Mouse (Mus musculus): ENCODE data around the gene Cxcl17.
"Not testable (repeated sequence)": the region's sequence is repeated elsewhere in the genome, so short reads cannot be mapped to it uniquely, and the experiment has no call there.

The Cxcl17 gene

DNA sequence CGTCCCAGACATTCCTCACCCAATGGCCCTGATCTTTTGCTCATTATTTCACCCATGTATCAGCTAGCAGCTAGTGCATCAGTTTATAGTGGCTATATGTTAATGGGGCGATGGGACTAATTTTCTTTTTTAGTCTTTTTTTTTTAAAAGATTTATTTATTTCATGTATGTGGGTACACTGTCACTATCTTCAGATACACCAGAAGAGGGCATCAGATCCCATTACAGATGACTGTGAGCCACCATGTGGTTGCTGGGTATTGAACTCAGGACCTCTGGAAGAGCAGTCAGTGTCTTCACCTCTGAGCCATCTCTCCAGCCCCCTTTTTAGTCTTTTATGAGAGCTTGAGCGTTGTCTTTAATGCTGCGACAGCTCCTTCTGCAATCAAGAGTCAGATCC, 13.7 kb upstream of the Cxcl17 start:
- DNase-seq (ENCODE audit: low spot score in 2 of 2), result not testable (repeated sequence)

DNA sequence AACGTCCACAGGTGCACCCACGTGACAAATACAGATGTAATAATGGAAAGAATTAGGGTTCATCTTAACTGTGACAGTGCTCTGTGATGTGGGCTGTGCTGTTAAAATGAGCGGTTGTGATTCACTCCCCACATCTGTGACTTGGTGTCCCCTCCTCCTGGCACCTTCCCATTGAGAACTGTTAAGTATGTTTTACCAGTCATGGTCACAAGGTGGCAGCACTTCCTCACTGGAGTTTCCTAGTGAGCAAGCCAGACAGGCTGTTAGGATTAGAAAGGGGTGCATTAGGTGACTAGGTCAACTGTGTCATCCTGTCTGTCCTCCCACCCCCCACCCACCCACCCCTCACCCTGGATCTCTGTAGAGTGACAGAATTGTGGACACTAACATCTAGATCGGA, 11.7 kb upstream of the Cxcl17 start:
- peak; percentile 55 to 83 for DNase-seq (ENCODE audit: low spot score in 2 of 2)

DNA sequence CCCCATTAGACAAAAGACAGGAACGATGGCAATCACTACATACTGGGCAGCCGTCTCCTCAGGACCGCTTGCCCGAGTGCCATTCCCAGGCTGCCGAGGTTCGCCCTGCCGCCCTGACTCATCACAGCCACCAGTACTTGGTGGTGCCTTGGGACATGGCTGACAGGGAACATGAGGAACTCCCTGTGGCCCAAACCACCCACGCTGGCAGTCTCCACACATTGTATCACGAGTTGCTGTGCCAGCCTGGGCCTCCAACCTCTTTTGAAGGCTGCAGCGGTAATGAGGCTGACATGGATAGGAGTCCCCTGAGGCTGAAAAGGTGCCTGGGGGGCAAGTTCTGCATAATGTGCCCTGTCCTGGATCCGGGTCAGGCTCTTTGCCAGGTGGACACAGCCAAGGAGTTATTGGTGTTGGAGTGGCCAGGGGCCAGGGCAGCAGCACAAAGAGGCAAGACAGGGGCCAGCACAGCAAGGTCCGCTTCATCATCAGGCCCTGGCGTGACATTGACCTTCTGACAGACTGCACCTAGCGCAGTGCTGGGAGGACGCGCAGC, 9.7 kb upstream of the Cxcl17 start:
- DNase-seq (ENCODE audit: low spot score in 2 of 2), result no peak

DNA sequence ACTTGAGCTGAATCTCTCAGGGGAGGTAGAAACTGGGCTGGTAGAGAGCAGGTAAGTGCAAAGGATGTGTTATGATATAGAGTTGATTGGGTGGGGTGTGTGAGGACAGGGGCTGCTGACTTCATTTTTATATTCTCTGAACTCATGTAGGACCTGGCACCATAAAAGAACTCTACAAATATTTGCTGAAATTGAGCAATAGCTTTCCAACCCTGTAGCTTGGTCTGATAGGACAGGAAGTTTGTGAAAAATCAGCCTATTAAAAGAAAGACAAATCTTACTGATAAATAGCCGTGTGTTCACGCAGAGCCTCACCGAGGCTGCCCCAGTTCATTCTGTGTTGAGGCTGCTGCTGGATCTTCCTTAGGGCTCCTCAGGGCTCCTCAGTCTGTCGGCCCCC, 7.3 kb upstream of the Cxcl17 start:
- no peak for DNase-seq (ENCODE audit: low spot score in 2 of 2)

DNA sequence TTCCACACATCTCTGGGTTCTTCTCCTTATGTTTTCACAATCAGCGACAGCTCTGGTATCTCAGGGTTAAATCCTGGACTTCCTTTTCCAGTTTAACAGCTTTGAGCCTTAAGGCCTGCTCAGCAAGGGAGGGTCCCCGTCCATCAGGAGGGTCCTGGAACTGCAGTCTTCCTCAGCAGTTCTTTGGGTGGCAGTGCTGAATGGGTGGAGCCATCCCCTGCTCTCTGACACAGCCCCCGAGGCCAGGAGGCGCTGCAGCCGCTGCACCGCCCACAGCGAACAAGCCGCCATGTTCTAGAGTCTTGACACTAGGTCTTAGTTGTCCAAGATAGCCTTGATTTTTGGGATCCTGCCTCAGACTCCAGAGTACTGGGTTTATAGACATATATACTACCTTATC, 6.8 kb upstream of the Cxcl17 start:
- no peak for DNase-seq (ENCODE audit: low spot score in 2 of 2)

DNA sequence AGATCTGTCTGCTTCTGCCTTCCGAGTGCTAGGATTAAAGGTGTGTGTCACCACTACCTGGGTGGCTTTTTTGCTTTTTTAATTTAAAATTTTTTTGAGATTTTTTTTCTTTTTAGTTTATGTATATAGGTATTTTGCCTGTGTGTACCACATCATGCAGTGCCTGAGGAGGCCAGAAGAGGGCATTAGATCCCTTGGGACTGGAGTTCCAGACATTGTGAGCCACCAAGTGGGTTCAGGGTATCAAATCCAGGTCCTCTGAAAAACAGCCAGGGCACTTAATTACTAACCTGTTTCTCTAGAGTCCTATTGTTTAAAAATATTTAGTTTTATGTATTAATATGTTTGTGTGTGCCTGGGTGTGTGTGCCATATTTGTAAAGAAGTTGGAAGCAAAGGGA, 4.9 kb upstream of the Cxcl17 start:
- peak in 1 of 2 experiments; percentile 43 for DNase-seq (ENCODE audit: low spot score in 2 of 2)

DNA sequence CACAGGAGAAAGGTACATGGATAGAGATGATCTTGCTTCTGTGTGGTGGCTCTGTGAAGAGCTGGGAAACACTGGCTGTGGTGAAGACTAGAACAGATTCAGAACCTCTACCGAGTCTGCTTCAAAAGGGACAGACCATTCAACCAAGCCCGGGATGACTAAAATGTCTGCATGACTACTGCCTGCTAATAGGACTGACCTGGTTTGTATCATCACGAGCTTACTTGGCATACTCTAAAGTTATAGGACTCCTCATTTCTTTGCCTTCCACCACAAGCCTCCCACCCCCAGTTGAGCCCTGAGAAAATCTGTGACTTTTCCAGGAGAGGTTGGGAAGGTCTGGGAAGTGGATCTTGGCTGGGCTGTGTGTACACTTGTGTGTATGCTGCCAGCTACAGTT, 825 bp downstream of the Cxcl17 start:
- no peak for DNase-seq (ENCODE audit: low spot score in 2 of 2)

DNA sequence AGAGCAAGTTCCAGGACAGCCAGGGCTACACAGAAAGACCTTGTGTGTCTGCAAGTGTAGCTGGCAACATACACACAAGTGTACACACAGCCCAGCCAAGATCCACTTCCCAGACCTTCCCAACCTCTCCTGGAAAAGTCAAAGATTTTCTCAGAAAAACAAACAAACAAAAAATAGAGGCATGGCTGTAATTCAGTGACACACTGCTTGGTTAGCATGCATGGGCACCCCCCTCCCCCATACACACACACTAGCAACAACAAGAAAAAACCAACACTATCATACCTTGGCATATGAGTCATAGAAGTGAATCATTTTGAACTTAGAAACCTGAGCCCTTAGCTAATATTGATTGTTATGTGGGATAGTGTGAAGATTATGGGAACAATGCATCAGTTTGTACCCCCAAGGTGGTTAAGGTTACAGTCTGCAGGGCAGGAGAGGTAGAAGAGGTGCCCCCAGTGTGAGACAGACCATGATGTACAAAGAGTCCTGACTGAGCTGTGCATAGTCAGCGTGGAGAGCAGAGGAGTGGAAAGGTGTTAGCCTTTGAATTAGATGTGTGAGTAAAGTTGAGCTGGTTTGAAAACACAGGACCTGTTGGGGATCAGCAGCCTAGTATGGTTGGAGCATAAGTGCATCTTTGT, 1.6 kb downstream of the Cxcl17 start:
- no peak for DNase-seq (ENCODE audit: low spot score in 2 of 2)

DNA sequence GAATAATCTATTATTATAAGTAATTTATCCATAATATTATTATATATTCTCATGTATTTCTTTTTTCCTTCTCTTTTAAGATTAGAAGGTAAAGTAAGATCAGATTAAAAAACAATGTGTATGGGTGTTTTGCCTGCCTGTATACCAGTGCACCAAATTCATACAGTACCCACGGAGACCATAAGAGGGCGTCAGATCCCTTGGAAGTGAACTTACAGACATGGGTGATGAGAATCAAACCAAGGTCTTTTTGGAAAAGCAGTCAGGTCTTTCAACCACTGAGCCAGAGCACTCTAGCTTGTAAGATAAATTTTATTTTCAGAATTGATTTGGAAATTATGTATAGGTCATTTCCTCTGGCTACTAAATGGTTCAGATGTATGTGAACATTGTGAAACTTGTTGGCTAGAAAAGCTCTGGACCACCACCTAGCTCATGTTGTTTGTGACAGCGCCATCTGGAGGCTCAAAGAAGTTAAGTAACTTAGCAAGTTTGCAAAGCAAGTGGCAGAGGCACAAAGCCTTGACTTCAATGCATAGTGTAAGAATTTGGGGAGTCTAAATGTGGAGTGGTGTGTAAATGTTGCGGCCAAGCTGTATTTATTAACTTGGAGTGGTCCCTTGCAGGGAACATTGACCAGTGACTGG, 3.4 kb downstream of the Cxcl17 start:
- DNase-seq (ENCODE audit: low spot score in 2 of 2), result no peak

DNA sequence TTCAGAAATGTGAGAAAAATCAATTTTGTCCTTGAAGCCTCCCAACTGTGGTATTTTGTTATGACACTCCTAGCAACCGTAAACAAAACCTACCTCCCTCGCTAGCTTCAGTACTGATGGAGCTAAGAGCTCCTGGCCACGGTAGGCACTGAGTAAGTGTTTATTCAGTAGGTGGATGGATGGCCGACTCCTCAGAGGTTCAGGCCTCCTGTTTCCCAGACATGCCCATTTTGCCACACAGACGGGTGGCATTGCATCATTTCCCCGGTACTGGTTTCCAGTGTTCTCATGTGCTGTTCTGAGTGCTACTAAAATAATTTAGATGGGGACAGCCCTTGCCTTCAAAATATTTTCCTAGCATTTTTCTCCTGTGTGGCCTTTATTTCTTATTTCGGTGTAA, 6.2 kb downstream of the Cxcl17 start:
- DNase-seq (ENCODE audit: low spot score in 2 of 2), result no peak

DNA sequence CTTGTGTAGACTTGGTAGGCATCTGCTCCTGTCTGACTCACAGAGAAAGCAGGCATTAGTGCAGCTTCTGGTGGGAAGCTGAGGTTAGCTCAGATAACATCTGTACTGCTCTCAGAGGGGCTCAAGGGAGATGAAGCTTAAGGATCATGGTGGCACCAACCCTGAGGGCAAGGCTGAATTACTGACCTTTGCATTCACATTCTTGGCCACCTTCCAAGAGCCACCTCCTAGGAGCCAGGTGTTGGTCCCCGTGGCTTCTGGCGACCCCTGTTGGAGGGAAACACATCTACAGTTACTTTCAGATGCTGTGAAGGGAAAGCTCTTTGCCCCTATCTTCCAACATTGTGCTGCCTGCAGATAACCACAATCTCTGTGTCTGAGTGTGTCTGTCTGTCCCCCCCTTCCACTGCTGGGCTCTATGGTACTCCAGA, 10.0 kb downstream of the Cxcl17 start:
- DNase-seq (ENCODE audit: low spot score in 2 of 2), result no peak

DNA sequence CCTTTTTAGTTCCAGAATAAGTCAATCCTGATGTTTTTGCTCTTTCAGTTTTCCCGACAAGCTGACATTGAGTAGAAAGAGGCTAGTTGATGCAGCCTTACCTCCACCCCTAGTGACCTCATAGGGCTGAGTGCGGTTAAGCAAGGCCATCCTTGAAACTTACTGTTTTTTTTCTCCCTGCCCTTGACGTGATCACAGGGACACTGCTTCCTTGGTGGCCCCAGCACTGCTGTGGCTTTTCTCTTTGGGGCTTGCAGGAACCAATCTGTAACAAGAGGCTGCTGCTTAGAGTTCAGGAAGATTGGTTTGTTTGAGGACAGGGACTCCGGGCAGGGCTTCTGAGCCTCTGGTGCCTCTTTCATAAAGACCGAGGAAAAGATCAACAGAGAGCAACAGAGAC, 10.7 kb downstream of the Cxcl17 start:
- no peak for DNase-seq (ENCODE audit: low spot score in 2 of 2)

DNA sequence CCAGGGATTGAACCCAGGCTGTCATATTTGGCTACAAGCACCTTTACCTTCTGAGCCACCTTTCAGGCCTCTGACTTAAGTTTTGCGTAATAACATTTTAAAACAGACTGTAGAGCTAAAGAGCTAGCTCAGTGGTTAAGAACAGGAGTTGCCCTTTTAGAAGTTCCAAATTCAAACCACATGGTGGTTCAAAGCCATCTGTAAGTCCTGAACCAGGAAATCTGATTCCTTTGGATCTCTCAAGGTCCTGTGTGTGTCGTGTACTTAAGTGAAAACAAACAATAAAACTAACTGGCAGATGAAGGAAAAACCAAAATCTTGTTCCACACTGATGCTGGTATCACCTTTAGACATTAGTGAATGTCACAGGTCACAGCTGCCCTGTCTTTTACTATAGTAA, 11.1 kb downstream of the Cxcl17 start:
- no peak for DNase-seq (ENCODE audit: low spot score in 2 of 2)

DNA sequence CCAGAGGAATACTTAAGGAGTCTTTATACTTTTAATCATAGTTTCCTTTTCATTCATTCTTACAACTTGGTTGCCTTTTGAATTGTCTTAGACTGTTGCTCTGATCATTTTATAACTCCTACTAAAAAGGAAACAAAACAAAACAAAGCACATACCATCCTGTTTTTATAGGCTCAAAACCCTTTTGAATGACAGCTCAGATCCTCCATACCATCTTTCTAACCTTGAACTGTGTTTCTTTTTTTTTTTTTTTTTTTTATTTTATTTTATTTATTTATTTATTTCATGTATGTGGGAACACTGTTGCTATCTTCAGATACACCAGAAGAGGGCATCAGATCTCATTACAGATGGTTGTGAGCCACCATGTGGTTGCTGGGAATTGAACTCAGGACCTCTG, 13.7 kb downstream of the Cxcl17 start:
- not testable (repeated sequence) for DNase-seq (ENCODE audit: low spot score in 2 of 2)

DNA sequence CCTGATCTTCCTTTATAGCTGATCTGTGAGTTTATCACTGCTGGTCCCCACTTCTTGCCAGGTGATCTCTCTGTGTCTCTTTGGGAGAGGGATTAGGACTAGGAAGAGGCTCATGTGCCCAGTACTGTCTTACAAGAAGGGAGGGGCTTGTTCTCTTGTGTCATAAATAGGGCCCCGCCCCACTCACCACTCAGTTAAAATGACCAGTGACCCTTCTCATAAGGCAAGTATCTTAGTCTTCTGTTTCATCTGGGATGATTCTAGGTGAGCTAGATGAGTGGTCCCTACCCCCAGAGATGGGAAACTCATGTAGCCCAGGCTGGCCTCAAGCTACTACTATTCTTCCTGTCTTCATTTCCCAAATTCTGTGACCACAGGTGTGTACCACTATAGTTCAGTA, 14.1 kb downstream of the Cxcl17 start, which contains the start of gene Lipe:
Gene Lipe (minus strand): TSS at position 101 of the 400 bp plus-strand sequence.
- DNase-seq (ENCODE audit: low spot score in 2 of 2), result no peak

DNA sequence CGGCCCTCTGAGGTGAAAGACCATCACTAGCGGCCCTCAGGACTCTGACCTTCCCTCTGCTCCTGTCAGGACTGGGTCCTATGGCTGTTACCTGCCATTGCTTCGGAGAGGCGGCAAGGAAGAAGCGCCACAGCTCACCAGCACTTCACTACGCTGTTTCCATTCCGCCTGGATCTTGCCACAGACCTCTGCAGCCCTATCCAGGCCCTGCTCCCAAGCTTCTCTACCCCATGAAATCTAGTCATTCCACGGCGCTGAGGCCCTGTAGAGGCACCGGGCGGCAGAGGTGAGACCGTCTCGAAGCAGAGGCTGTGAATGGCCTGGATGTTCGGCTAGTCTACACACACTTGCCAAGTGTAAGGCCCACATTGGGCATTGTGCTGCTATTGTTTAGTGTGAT, 16.1 kb downstream of the Cxcl17 start:
- DNase-seq (ENCODE audit: low spot score in 2 of 2), result no peak

DNA sequence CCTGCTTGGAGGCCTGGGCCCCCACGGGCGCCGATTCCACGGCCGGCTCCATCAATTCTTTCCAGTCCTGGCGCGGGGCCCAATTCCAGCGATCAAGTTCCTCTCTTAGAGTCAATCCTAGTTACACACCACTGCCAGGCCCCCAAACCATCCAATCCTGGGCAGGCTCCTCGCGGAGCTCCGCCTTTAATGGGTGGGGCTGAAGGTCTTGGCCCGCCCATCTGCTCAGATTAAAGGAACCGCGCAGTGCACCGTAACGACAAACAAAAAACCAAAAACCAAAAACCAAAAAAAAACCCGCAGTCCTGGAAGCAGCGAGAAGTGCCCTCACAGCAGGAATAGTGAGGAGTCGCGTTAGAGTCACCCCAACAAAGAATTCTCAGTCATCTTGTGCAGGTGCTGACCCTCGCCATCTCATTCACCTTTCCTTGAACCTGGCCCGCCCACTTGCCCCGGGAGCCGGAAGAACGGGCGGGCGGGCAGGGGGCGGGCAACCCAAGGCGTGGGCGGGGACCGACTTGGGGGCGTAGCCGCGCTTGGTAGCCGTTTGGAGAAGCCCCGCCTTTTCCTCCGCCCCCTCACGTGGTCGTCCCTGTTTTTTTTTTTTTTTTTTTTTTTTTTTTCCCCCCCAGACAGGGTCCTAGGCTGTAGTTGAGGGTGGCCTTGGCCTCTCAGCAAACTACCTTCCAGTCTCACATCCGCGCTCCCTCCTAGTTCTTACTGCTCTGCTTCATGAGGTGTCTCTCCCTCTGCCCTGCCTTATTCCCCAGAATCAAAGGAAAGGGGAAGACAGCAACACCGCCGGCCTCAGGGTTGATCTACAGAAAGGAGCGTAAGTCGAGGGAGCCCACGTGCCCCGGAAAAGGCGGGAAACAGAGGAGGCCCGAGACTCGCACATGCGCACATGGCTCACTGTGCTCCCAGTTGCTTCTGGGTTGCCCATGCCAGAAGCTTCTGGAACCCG, 16.8 kb downstream of the Cxcl17 start:
- DNase-seq (ENCODE audit: low spot score in 2 of 2), result peak; percentile 80 to 88

DNA sequence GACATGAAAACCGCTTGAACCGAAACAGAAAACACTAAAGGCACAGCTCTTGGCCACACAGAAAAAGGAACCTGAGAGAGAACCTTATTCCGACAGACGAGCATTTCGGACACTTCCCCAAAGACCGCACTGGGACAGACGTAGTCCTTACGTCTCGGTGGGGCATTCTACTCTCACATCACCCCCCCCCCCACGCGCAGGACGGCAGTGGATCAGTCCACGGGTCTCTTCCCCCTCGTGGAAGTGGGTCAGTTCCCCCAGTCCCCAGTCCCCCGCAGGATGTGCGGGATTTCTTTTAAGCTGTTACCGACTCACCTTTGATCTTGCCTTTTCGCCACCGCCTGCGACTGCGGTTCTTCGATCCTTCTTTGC, 17.5 kb downstream of the Cxcl17 start:
- DNase-seq (ENCODE audit: low spot score in 2 of 2), result no peak

DNA sequence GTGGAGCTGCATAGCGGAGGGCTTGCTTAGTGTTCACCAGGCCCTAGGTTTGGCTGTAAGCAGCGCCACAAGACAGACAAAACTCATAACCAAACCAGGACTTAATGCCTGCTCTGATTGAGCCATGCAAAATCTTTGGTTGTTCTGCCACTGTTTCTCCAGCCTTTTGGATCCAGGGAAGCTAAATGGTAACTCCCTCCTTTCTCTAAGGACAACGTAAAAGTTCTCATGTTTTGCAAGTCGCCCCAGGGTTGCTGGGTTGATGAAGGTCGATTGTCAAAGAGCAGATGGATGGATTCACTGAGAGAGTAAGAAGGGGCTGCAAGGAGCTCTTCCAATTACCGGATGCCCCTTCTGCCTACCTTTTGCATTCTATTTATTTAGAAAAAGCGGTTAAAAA, 17.9 kb downstream of the Cxcl17 start:
- no peak for DNase-seq (ENCODE audit: low spot score in 2 of 2)

DNA sequence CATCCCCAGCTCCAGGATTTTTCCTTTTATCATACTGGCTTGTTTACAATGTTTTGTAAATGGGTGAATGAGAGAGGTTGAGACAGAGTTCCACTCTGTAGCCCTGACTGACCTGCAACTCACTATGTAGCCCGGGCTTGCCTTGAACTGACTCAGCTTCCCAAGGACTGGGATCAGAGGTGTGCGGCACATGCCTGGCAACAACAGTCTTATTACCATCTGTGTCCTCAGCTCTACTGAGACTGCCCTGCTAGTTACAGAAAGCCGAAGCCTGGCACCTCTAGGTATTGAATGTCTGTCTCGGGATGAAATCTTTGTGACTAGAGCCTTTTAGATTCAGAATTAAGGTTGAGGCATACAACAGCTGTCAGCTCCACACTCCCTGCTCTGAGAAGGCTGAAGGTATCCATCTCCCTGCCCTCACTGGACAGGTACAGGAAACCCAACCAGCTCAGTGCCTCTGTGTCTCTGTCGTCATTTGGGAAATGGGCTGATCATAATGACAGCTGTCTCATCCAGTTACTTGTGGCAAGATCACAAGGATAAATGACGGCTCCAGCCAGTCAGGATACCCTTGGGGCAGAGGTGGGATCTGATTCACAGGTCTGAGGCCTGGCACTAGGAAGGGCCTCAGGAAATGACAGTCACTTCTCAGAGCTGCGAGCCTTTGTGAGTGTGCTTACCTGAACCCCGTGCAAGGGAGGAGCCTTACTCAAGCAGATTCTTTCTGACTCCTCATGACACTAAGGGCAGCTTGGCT, 19.1 kb downstream of the Cxcl17 start:
- no peak for DNase-seq (ENCODE audit: low spot score in 2 of 2)

DNA sequence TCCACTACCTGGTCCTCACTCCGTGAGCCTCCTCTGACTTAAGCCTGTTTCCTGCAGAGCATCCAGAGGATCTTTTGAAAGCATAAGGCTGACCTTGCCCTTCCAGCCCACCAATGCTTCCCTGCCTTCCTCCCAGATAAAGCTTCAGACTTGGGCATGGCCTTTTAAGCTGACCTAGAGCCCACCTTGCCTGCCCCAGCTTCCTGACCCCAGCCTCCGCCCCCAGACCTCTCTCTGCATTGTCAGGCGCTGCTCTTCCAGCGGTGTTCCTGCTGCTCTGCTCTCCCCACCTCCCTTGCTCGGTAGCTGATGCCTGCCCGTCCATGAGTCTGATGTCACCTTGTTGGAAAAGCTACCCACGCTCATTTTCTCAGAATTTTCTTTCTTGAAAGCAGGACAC, 19.8 kb downstream of the Cxcl17 start:
- no peak for DNase-seq (ENCODE audit: low spot score in 2 of 2)
